Mouse (Mus musculus): ENCODE data around the gene Ikzf2.

Gene Ikzf2

GRCm38 (mm10) chr1:69687076-69687991 lies at the start of gene Ikzf2:
Ikzf2 (minus strand) TSS chr1:69687245.
- peak; percentile 71 for DNase-seq

- no peak for DNase-seq
Observed at GRCm38 (mm10) chr1:69729729-69730128, 42.7 kb upstream of the Ikzf2 start.

- no peak for DNase-seq
Observed at GRCm38 (mm10) chr1:69729031-69729679, 42.1 kb upstream of the Ikzf2 start.

GRCm38 (mm10) chr1:69727968-69728367 lies 40.9 kb upstream of the Ikzf2 start:
- no peak for DNase-seq

- DNase-seq: no peak
Observed at GRCm38 (mm10) chr1:69717107-69717506, 30.1 kb upstream of the Ikzf2 start.

- no peak for DNase-seq
Observed at GRCm38 (mm10) chr1:69708571-69708970, 21.5 kb upstream of the Ikzf2 start.

- no peak for DNase-seq
Observed at GRCm38 (mm10) chr1:69703506-69704156, 16.6 kb upstream of the Ikzf2 start.

- no peak for DNase-seq
Observed at GRCm38 (mm10) chr1:69691946-69692345, 4.9 kb upstream of the Ikzf2 start.

GRCm38 (mm10) chr1:69688961-69689360 lies 1.9 kb upstream of the Ikzf2 start:
- peak; percentile 87 for DNase-seq

GRCm38 (mm10) chr1:69688118-69688517 lies 1.1 kb upstream of the Ikzf2 start:
- peak; percentile 7 for DNase-seq

- DNase-seq: no peak
Observed at GRCm38 (mm10) chr1:69686741-69687075, 337 bp downstream of the Ikzf2 start.

GRCm38 (mm10) chr1:69685890-69686490 lies 1.1 kb downstream of the Ikzf2 start:
- peak; percentile 3 for DNase-seq

- DNase-seq: peak; percentile 5
Observed at GRCm38 (mm10) chr1:69685049-69685889, 1.8 kb downstream of the Ikzf2 start.

GRCm38 (mm10) chr1:69684280-69685040 lies 2.6 kb downstream of the Ikzf2 start:
- DNase-seq: no peak

GRCm38 (mm10) chr1:69683851-69684250 lies 3.2 kb downstream of the Ikzf2 start:
- no peak for DNase-seq

- no peak for DNase-seq
Observed at GRCm38 (mm10) chr1:69683058-69683457, 4.0 kb downstream of the Ikzf2 start.

GRCm38 (mm10) chr1:69682261-69682660 lies 4.8 kb downstream of the Ikzf2 start:
- no peak for DNase-seq

- no peak for DNase-seq
Observed at GRCm38 (mm10) chr1:69681003-69681402, 6.0 kb downstream of the Ikzf2 start.

GRCm38 (mm10) chr1:69680501-69680900 lies 6.5 kb downstream of the Ikzf2 start:
- no peak for DNase-seq

- DNase-seq: no peak
Observed at GRCm38 (mm10) chr1:69669897-69670404, 17.1 kb downstream of the Ikzf2 start.

GRCm38 (mm10) chr1:69667456-69667855 lies 19.6 kb downstream of the Ikzf2 start:
- no peak for DNase-seq
